Mouse (Mus musculus) monocyte, adult 5-6 weeks (primary cell): ENCODE results near the gene Klf17. TPM values are rescaled to one million over a fixed set of nuclear protein-coding genes. Genes with fewer than 3 reads are reported as not detected.

Experiments used
- total RNA-seq: library from RNA; stranded (forward); fragments of 200-1000, 200-491, 200-594 nt; gene quantifications from 3 replicates; pipeline ENCODE4 v1.2.3, GENCODE M21; 2017

Klf17 gene
- total RNA-seq, 1 experiment from 2014 or later: not detected

Other genes with a start within 250 kb of the Klf17 start
- 10.0 to 57.7 TPM (median 14.9 TPM) in 3 replicates for gene Eri3, start 215.3 kb downstream of the Klf17 start, total RNA-seq
- 18.1 to 30.9 TPM (median 23.9 TPM) in 3 replicates for gene Dmap1, start 83.4 kb downstream of the Klf17 start, total RNA-seq
- gene Gm12845, start 41.2 kb downstream of the Klf17 start, total RNA-seq: not detected in 3 replicates
- gene Slc6a9, start 68.9 kb upstream of the Klf17 start, total RNA-seq: 1.8 to 2.8 TPM in 2 of 3 replicates, not detected in the other
- not detected in 3 replicates for gene Ccdc24, start 106.9 kb upstream of the Klf17 start, total RNA-seq
- gene B4galt2, start 117.8 kb upstream of the Klf17 start, total RNA-seq: not detected in 3 replicates
- 121 to 188 TPM (median 178 TPM) in 3 replicates for gene Atp6v0b, start 121.7 kb upstream of the Klf17 start, total RNA-seq
- gene Dph2, start 126.4 kb upstream of the Klf17 start, total RNA-seq: 2.1 to 15.0 TPM (median 4.2 TPM) in 3 replicates
- gene Ipo13, start 149.4 kb upstream of the Klf17 start, total RNA-seq: 4.4 to 15.6 TPM (median 7.5 TPM) in 3 replicates
- gene Artn, start 164.1 kb upstream of the Klf17 start, total RNA-seq: not detected in 3 replicates